Mouse (Mus musculus): ENCODE results near the gene Gm7271.

The Gm7271 gene

DNA sequence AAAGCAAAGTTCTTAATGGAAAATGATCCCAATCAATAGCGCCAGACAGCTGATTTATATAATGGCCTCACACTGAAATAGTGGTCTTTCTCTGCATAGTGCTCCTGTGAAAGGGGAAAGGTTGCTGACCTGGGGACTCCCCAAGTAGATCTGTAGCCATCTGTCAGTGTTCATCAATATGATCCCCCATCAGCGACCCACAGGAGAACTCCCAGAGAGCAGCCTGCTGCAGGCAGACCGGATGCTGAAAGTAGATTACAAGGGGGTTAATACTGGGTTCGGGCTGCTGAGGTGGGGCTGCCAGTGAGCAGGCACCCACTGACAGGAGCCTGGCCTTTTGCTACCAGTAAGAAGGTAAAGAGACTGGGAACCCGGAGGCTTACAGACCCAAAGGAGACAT lies at the start of gene Gm7271:
TSS of gene Gm7271 (plus strand) at position 230 of the 400 bp plus-strand sequence.
- DNase-seq (ENCODE audit: extremely low read depth, low read depth) = no peak

DNA sequence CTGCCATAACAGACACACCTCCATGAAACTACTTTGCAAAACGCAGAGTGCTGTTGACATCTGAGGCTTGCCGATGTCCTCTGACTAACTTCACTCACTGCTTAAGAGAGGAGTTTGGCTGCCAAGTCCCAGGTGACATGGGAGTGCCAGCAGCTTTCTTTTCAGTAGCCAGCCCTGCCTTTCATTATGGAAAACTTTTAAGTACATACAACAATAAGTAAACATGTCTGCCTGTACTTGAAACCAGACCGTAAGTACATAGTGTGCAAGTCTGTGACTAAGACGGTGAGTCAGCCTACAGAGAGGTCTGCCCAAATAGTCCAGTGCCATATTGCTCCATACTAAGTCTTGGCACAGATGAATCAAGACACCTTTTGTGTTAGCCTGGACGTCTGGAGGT lies 46.7 kb upstream of the Gm7271 start:
- DNase-seq (ENCODE audit: extremely low read depth, low read depth) = no peak

DNA sequence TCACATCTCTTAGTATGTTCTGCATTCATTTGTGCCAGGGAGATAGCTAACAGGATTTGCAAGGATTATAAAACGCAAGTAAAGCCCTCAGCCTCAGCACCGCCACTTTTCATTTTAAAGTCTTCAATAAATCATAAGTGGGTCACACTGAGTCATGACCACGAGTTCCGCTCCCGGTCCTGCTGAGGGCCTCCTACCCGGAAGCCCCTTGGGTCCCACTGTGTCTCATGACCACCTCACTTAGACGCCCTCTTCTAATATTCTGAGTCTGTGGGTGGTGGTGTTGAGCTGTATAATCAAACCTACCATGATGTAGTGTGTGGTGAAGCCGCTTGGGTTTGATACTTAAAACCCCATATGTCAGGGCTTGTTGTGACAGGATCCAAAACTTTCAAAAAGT lies 46.1 kb upstream of the Gm7271 start:
- no peak for DNase-seq (ENCODE audit: extremely low read depth, low read depth)

DNA sequence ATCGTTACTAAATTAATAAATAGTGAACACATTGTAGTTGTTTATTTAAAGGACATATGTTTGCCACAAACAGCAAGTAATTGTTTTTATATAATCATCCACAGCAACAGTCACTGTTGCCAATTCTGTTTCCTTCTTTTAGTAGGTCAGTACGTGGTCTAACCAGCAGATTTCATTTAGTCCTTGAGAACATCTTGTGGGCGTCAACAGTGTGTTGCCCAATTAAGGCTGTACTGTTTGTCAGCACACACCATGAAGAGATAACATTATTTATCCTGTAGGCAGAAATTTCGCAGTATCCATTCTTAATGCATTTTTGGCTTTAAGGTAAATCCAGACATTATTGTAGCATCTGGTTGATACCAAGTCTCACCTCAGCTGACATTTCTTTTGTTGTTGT lies 42.4 kb upstream of the Gm7271 start:
- DNase-seq (ENCODE audit: extremely low read depth, low read depth) = no peak

DNA sequence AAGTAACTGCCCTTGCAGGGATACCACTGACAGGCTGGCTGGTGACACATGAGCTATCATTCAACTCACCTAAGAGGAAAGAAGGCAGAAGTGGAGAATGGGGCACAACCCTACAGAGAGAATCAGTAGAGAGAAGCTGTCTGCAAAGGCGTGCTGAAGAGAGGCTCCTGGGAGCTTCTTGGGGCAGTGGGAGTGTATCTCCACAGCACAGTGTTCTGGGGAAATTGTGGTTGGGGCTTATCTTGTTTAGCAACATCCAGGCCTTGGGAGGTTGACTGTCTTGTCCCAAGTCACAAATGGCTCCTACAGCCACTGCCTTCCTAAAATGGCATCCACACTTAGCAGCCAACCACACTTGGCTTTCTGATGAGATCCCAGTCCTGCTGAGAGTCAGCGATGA lies 8.9 kb upstream of the Gm7271 start:
- peak; percentile 72 for DNase-seq (ENCODE audit: extremely low read depth, low read depth)

DNA sequence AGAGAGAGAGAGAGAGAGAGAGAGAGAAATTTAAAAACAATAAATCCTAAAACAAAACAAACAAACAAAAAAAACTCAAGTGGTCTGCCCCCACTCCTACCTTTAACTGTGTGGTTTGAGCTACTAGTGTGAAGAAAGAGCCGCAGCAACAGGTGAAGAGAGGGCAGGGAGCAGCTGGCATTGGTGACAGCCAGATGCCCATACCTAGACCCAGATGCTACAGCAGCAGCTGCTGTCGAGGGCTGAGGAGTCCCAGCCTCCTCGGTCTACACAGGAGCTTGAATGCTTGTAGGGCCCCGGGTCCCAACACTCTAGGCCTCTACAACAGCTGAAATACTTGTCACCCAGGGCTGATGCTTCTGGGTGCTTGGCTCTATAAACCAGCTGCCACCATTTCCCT lies 7.0 kb upstream of the Gm7271 start:
- DNase-seq (ENCODE audit: extremely low read depth, low read depth) = no peak

DNA sequence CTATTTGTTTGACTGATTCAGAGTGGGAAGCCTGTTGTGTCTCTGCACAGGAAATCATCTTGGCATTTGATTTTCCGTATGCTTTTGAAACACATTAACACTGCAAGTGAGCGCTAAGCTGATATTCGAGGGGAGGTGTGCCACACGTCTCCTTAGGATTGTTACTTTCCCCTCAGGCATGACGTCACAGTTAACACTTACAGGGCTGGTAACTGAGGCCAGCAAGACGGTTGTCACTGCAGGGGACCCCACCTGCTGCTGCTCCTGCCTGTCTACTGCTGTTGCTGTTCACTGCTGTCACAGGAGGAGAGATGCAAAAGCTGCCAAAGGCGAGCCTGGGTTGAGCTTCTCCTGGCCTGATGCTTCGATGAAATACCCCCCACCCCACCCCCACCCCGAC lies 6.1 kb upstream of the Gm7271 start:
- no peak for DNase-seq (ENCODE audit: extremely low read depth, low read depth)

DNA sequence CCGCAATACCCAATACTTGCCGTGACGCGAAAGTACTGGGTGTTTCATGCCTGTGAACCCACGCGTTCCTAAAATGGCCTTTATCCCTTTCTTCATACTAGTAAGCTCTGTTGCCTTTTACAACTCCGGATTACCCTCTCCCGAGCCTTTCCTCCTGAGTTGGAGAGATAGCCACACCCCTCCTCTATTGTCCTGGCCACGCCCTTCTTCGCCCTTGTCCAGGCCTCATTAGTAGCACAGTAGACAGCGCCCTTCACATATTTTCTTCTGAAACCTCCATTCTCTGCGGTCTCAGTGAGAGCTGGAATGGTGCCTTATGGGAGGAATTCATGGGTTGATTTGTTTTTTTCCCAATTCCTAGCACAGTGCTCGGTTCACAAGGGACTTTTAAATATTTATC lies 11.3 kb downstream of the Gm7271 start:
- DNase-seq (ENCODE audit: extremely low read depth, low read depth) = no peak

DNA sequence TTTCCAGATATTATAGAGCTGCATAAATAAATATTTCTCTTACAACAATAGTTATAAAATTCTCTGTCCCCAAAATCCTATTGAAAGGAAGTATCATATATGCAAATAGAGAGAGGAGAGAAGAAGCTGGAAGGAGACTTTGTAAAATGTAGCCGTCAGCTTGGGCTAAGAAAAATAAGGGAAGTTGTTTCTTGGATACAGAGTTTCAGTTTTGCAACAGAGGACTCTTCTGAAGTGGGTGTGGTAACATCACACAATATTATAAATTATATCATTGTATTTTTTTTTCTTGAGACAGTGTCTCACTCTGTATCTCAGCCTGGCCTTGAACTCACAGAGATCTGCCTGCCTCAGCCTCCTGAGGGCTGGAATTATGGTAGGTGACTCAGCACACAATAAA lies 38.6 kb downstream of the Gm7271 start:
- no peak for DNase-seq (ENCODE audit: extremely low read depth, low read depth)

DNA sequence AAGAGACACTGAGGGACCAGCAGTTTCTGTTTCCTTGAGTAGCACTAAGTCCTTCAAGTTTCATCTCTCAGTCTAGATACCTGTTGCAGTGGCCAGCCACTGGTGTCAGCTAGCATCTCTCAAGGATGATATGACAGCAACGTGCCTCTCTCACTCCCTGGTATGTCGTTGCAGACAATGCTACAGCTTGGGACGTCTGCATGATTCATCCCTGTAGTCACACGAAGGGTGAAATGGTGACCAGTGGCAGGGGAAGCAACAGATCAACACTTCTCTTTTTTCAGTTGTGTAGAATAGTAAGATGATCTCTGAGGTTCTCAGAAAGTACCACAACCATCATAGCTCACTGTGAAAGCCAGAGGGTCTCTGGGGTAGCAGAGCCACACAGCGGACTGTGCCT lies 40.8 kb downstream of the Gm7271 start:
- peak; percentile 24 for DNase-seq (ENCODE audit: extremely low read depth, low read depth)

DNA sequence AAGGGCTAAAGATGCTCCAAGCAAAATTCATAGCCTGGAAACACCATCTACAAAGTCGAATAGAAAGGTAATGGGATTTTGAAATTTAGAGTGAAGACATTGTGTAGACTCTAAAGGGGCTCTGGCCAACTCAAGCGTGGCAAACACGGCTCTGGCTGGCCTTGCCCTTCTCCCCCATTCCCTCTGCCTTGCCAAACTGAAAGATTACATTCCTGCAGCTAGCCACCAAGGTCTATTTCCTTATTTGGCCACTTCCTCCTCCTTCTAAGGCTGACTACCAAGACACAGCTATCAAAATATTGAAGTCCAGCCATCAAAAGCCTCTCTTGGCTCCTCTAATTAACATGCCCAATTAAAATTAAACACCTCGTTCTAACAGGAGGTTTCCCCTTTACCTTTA lies 41.2 kb downstream of the Gm7271 start:
- DNase-seq (ENCODE audit: extremely low read depth, low read depth) = peak; percentile 27

DNA sequence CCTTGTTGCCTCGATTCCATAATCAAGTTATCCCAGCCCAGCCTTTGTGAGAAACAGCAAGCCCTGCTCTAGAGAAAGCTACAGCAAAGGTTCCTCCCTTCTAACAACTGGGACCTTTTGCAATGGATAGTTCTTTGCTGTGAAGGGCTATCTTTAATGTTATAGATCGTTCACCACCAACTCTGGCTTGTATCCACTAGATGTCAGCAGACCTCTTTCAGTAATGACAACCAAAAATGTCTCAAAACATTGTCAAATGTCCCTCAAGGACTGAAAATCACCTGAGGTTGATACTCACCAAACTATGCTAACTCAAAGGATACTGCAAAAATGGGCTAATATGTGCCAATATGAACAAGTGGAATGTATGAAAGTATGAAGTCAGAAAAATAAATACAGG lies 42.0 kb downstream of the Gm7271 start:
- peak; percentile 43 for DNase-seq (ENCODE audit: extremely low read depth, low read depth)

DNA sequence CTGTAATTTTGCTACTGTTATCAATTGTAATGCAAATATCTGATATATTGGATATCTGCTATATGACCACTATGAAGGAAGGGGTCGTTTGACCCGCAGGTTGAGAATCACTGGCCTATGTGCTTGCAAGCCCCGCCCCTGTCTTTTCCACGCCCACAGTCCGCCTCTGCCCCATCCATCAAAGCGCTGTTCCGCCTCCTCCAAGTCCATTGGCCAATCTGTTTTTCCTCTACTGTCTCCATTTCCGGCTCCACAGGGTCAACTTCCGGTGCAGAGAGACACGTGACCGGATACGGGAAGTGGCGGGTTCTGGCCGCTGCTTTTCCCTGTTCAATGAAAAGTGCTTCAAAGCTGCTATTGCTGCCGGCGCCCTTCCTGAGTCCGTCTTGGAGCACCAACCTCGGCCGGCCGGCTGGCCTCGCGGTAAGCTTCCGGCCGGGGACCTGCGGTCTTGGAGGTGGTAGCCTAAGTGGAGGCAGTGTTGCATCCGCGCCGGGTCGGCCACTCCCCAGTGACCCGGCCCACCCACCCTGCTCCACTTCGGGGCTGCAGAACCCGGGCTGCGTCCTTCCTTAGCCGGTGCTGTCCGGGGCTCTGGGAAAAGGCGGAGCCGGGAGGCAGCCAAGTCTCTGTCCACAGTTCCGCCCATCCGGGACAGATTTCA lies 45.3 kb downstream of the Gm7271 start, which contains the start of gene Exoc1:
TSS of gene Exoc1 (plus strand) at position 272 of the 664 bp plus-strand sequence.
- peak; percentile 92 for DNase-seq (ENCODE audit: extremely low read depth, low read depth)

DNA sequence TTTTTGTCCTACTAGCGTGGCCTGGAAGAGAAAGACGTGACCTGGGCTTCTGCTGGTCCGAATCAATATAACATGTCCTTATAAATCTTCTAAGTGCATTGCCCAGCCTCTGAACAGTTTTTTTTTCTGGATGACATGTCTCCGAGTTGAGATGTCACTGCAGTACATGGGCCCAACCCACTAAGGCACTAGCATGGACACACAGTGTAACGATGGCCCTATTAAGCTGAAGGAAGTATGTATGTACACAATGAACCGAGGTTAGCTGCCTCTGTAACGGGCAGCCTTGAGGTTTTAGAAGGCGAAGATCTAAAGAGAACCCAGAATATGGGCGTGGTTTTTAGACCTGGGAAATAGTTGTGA lies 45.8 kb downstream of the Gm7271 start:
- peak; percentile 11 for DNase-seq (ENCODE audit: extremely low read depth, low read depth)

DNA sequence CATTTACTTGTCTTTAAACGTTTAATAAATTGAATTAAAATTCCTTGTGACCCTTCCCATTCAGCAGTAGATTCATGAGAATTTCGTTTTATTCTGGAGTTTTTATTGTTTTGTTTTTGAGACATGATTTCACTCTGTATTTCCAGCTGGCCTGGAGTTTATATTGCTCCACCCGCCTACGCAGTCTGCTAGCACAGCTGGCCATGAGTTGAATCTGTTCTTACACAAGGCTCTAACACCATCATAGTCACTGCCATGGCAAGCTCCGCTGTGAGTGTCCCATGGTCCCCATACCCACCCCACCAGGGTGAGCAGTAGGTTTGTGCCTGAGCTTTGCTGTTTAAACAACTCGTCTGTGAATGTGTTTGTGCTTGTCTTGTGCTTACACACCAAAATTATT lies 49.3 kb downstream of the Gm7271 start:
- no peak for DNase-seq (ENCODE audit: extremely low read depth, low read depth)

DNA sequence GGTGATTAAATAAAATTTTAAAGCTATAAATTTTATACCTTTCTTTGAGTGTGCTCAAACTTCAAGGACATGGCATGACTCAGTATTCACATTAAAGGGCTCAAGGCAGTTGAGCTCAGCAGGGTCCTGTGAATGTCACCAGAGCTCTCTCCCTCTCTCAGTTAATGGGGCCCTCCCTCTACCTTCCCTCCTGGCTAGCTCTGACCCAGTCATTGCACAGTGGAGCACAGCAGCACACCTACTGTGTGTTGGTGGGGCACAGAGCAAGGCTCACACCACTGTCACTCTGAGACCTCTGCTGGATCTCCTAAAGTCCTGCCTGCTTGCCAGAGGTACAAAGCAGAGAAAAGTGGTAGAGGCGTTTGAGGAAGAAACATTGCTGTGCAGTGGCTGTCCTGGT lies 52.4 kb downstream of the Gm7271 start:
- DNase-seq (ENCODE audit: extremely low read depth, low read depth) = no peak

DNA sequence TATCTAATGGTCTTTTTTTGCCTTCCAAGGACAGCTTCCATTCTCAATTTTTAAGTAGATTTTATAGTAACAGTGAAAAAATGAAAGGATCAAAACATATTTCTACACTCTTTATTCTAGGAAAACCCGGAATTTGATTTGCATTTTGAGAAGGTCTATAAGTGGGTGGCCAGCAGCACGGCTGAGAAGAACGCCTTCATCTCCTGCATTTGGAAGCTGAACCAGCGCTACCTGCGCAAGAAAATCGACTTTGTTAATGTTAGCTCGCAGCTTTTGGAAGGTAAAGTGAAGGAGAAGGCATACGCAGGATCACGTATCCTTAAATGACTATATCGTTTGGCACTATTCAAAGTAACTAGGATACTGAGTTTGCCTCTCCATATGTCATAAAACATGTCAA lies 53.7 kb downstream of the Gm7271 start:
- DNase-seq (ENCODE audit: extremely low read depth, low read depth) = no peak

DNA sequence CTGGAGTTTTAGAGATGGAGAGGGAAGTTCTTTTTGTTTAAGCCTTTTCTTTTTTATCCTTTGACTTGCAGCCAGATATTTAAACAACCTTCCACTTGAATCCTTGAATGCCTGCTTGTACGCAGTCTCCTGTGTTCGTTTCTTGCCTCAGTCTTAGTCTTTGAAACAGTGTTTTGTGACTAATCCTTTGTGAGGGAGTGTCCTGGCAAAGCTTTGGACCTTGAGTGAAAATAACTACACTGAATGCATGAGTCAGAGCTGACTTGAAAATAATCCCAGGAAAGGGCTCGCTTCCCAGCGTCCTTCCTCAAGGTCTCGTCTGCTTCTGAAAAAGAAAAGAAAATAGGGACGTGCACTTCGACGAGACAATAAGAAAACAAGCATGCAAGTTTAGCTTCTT lies 56.3 kb downstream of the Gm7271 start:
- no peak for DNase-seq (ENCODE audit: extremely low read depth, low read depth)

DNA sequence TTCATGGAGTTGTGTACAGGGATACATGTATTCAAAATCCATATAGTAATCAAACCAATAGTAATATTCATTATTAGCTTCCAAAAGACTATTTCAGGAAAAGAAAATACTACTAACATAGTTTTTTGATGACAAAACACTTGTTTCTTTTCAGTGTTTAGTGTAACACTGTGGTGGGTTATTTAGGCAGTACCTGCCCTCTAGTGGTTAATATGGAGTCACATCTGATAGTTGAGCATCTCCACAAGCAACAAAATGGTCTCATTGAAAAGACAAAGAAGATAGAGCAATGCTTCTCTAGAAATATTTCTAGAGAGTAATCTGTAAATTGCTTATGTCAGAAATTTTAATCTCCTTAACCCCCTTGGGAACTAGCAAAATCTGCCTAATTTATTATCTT lies 57.0 kb downstream of the Gm7271 start:
- DNase-seq (ENCODE audit: extremely low read depth, low read depth) = no peak

DNA sequence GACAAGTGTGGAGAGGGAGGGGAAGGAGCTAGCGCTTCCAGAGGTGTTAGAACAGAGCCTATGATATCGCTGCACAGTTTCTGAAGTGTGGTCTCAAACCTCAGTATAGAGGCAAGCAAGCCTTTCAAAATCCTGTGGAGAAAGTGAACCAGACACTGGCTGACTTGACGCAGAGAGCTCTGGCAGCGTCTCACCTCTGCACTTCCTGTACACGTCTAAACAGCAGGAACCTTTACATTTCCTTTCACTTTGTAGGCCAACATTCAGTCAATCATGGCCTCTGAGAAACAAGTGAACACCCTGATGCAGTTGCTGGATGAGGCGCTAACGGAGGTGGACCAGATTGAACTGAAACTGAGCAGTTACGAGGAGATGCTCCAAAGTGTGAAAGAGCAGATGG lies 59.4 kb downstream of the Gm7271 start:
- no peak for DNase-seq (ENCODE audit: extremely low read depth, low read depth)

DNA sequence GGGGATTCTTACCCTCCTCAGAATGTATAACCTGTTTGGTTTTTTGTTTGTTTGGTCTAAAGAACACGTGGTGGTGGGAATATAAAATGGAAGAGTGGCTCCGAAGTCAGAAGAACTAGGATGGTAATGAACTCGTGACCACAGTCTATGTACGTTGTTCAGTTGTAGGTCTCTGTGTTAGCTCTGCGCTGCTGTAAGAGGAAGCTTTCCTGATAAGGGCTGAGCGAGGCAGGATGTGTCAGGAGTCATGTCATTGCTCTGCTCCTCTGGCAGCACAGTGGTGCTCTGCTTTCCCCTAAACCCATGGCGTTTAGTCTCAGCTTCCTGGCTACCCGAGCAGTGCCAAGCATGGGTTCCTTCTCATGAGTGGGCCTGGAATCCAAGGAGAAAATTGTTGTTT lies 66.6 kb downstream of the Gm7271 start:
- DNase-seq (ENCODE audit: extremely low read depth, low read depth) = peak; percentile 36

DNA sequence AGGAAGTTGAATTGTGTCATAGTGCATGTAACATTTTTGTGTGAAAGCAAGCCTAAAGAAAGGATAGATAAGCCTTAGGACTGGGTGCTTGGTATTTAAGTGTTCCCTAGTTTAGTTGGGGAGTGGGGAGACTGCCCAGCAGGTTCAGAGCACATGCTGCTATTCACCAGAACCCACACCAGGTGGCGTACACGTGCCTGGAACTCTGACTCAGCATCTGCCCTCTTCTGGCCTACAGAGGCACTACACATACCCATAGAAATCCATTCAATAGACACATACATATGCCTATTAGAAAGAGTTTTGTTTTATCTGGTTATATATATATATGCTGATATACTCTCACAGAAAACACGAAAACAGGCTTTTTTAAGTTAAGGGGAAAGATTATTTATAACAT lies 81.5 kb downstream of the Gm7271 start:
- peak; percentile 49 for DNase-seq (ENCODE audit: extremely low read depth, low read depth)

All from MEL-GATA-1-ER (cell line).